Mouse (Mus musculus): ENCODE results near the gene Enthd1. TPM values are rescaled to one million over a fixed set of nuclear protein-coding genes. Genes with fewer than 3 reads are reported as not detected.

Enthd1 gene
- total and polyA plus RNA-seq, 3 experiments, result not detected

- Histone ChIP-seq H3K27me3 (replicated peaks) (no peaks in the 10 kb centered on the region), H3K9me3 (replicated peaks; ENCODE audit: low read length) (no peaks in the 10 kb centered on the region), H3K4me2 (ENCODE audit: insufficient read depth, low read depth, poor library complexity, severe bottlenecking) (no peak overlapping the region), H3K79me2 (replicated peaks; ENCODE audit: control insufficient read depth, extremely low read depth, insufficient read depth, poor library complexity, severe bottlenecking) (no peaks in the 10 kb centered on the region), H3K4me3 (replicated peaks in 1 of 3; ENCODE audit: low read depth in 2 of 3, low read length in 2 of 3, poor library complexity in 1 of 3) (no peak overlapping the region), H3K27ac (ENCODE audit: insufficient read depth, low read depth) (no peak overlapping the region), H3K4me1 (ENCODE audit: control insufficient read depth in 1 of 2, insufficient read depth in 2 of 2) (no peaks in the 10 kb centered on the region), H3K36me3 (replicated peaks in 1 of 2; ENCODE audit: control insufficient read depth in 1 of 2, insufficient read depth in 1 of 2, low read length in 1 of 2) (no peaks in the 10 kb centered on the region), H3K9ac (ENCODE audit: insufficient read depth, low read depth) (no peak overlapping the region)
- in situ Hi-C loops (cut with MboI; ENCODE audit: low pct_ligation_motif_present, low pct_unique_long_range_greater_than_20kb, low sequenced_read_pairs) (no loop called here), dilution Hi-C loops (cut with MboI; ENCODE audit: extremely low pct_ligation_motif_present, extremely low pct_unique_long_range_greater_than_20kb, low sequenced_read_pairs) (no loop called here)
- TF ChIP-seq MEF2A (IDR thresholded peaks at IDR 0.05; ENCODE audit: borderline replicate concordance, low read depth, low read length) (no peak), USF2 (conservative IDR thresholded peaks at IDR 0.05; ENCODE audit: low read depth, low read length) (no peak), ZNF384 (IDR thresholded peaks at IDR 0.05; ENCODE audit: low read depth, low read length) (no peak), E2F4 (IDR thresholded peaks at IDR 0.05; ENCODE audit: insufficient replicate concordance, low read depth, low read length) (no peak), BHLHE40 (IDR thresholded peaks at IDR 0.05; ENCODE audit: low read depth, low read length) (no peak), MXI1 (IDR thresholded peaks at IDR 0.05; ENCODE audit: low read depth, low read length) (no peak), ZMIZ1 (IDR thresholded peaks at IDR 0.05; ENCODE audit: low read depth, low read length) (no peak), KAT2A (IDR thresholded peaks at IDR 0.05; ENCODE audit: insufficient replicate concordance, low read length) (no peak), SIN3A (IDR thresholded peaks at IDR 0.05; ENCODE audit: low read length) (no peak), NELFE (IDR thresholded peaks at IDR 0.05; ENCODE audit: low read depth, low read length) (no peak), MAZ (IDR thresholded peaks at IDR 0.05; ENCODE audit: low read depth, low read length) (no peak), RCOR1 (conservative IDR thresholded peaks at IDR 0.05; ENCODE audit: low read depth, low read length) (no peak), GABPA (IDR thresholded peaks at IDR 0.05; ENCODE audit: insufficient replicate concordance, low read depth, low read length) (no peak), JUN (IDR thresholded peaks at IDR 0.05; ENCODE audit: insufficient read depth, low read depth, low read length) (no peak), TBP (conservative IDR thresholded peaks at IDR 0.05; ENCODE audit: low read depth, low read length) (no peak), MYC (IDR thresholded peaks at IDR 0.05; ENCODE audit: low read depth, low read length) (no peak), SMC3 (IDR thresholded peaks at IDR 0.05; ENCODE audit: low read depth, low read length) (no peak), MAFK (IDR thresholded peaks at IDR 0.05; ENCODE audit: insufficient replicate concordance, low read length) (no peak)
- no peak for DNase-seq (ENCODE audit: extremely low read depth)
These were observed 26.9 kb downstream of the Enthd1 start for GRCm38 (mm10) chr15:80538075-80538474.

DNA sequence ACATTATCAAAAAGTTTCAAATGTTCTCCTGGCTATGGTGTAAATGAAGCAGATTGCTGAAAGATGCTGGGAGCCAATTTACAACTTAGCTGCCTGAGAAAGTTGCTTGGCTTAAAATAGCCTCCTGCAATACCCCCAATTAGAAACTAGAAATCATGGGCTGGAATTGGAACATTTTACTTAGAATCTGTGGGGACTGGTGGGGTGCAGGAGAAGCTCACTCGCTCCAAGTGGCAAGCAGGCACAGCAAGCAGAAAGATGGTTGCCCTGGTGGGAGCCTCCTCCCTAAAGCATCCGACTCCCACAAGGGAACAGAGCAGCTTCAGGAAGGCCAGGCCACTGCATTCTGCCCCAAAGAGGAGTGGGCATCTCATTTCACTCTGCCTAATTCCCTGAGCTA is 28.9 kb downstream of the Enthd1 start:
- no peaks in the 10 kb centered on the region for H3K79me2 ChIP-seq (replicated peaks; ENCODE audit: control insufficient read depth, extremely low read depth, insufficient read depth, poor library complexity, severe bottlenecking)
- in situ Hi-C loops (cut with MboI; ENCODE audit: low pct_ligation_motif_present, low pct_unique_long_range_greater_than_20kb, low sequenced_read_pairs), result no loop called here
- no peaks in the 10 kb centered on the region for H3K36me3 ChIP-seq (replicated peaks in 1 of 2; ENCODE audit: control insufficient read depth in 1 of 2, insufficient read depth in 1 of 2, low read length in 1 of 2)
- H3K9ac ChIP-seq (ENCODE audit: insufficient read depth, low read depth), result no peak overlapping the region
- no peak for TF ChIP-seq POLR2A (IDR thresholded peaks at IDR 0.05; ENCODE audit: low read depth, low read length)
- TF ChIP-seq NRF1 (IDR thresholded peaks at IDR 0.05; ENCODE audit: low read depth, low read length), result no peak
- TF ChIP-seq GABPA (IDR thresholded peaks at IDR 0.05; ENCODE audit: insufficient replicate concordance, low read depth, low read length), result no peak
- H3K9me3 ChIP-seq (replicated peaks; ENCODE audit: low read length), result no peaks in the 10 kb centered on the region
- dilution Hi-C loops (cut with MboI; ENCODE audit: extremely low pct_ligation_motif_present, extremely low pct_unique_long_range_greater_than_20kb, low sequenced_read_pairs), result no loop called here
- DNase-seq (ENCODE audit: extremely low read depth), result no peak
- no peaks in the 10 kb centered on the region for H3K27me3 ChIP-seq (replicated peaks)
- peaks cover 0 to 2% of the 10 kb centered on the region in 2 experiments; a peak in 2 of 4 replicates for H3K4me1 ChIP-seq (ENCODE audit: control insufficient read depth in 1 of 2, insufficient read depth in 2 of 2)
- no peak overlapping the region for H3K4me3 ChIP-seq (replicated peaks in 1 of 3; ENCODE audit: low read depth in 2 of 3, low read length in 2 of 3, poor library complexity in 1 of 3)
- no peak overlapping the region for H3K4me2 ChIP-seq (ENCODE audit: insufficient read depth, low read depth, poor library complexity, severe bottlenecking)
- H3K27ac ChIP-seq (ENCODE audit: insufficient read depth, low read depth), result no peak overlapping the region

Data from CH12.LX (cell line).